Mouse (Mus musculus): ENCODE data around the gene Kdm1b. TPM values are rescaled to one million over a fixed set of nuclear protein-coding genes. Genes with fewer than 3 reads are reported as not detected.

Kdm1b gene
- polyA plus RNA-seq, 1 experiment from 2014 or later = 18.2 TPM

DNA sequence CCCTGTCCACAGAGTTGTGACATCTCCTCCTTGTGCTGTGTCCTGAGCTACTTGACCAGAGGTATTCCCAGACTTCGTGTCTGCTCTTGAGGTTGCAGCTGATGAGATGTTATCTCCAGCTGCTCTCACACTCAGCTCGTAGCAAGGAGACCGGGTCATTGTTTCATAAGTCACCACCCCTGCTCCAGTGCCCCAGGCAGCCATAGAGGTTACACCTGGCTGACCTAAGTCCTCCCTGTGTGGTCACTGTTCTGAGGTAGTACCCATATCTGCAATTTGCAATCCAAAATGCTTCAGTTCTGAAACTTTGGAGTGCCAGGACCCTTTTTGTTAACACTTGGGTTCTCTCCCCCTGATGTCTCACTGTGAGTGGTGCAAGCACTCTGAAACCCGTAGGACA lies 6.7 kb downstream of the Kdm1b start:
- 91% methylated on average over 4 of the region's 4 CpGs for WGBS
- no peak overlapping the region for H3K9ac ChIP-seq
- H3K27me3 ChIP-seq (ENCODE audit: control insufficient read depth, insufficient read depth, low read length) = no peaks in the 10 kb centered on the region
- no peaks in the 10 kb centered on the region for H3K4me1 ChIP-seq (replicated peaks; ENCODE audit: control insufficient read depth, insufficient read depth, low read length)
- ATAC-seq (ENCODE audit: low FRiP score) (no peak), DNase-seq (ENCODE audit: low spot score) (no peak)
- no peak overlapping the region for H3K4me3 ChIP-seq (replicated peaks; ENCODE audit: low read length)
- H3K4me2 ChIP-seq (replicated peaks) = no peak overlapping the region
- peaks cover 66% of the 10 kb centered on the region for H3K36me3 ChIP-seq (replicated peaks; ENCODE audit: control insufficient read depth, insufficient read depth)
- H3K27ac ChIP-seq = no peak overlapping the region
- no peaks in the 10 kb centered on the region for H3K9me3 ChIP-seq (ENCODE audit: control insufficient read depth, low read length)

- Histone ChIP-seq H3K9me3 (ENCODE audit: control insufficient read depth, low read length) (no peaks in the 10 kb centered on the region), H3K4me3 (replicated peaks; ENCODE audit: low read length) (no peak overlapping the region), H3K4me1 (replicated peaks; ENCODE audit: control insufficient read depth, insufficient read depth, low read length) (no peaks in the 10 kb centered on the region), H3K36me3 (replicated peaks; ENCODE audit: control insufficient read depth, insufficient read depth) (peaks cover 82% of the 10 kb centered on the region), H3K27me3 (ENCODE audit: control insufficient read depth, insufficient read depth, low read length) (no peaks in the 10 kb centered on the region), H3K9ac (no peak overlapping the region), H3K4me2 (replicated peaks) (no peak overlapping the region), H3K27ac (no peak overlapping the region)
- no peak for DNase-seq (ENCODE audit: low spot score)
- no peak for ATAC-seq (ENCODE audit: low FRiP score)
- 30% methylated on average over 10 of the region's 10 CpGs for WGBS
Observed at GRCm38 (mm10) chr13:47053971-47054370, 10.7 kb downstream of the Kdm1b start.

- no peak overlapping the region for H3K4me2 ChIP-seq (replicated peaks)
- 93% methylated on average over 11 of the region's 11 CpGs for WGBS
- no peaks in the 10 kb centered on the region for H3K27me3 ChIP-seq (ENCODE audit: control insufficient read depth, insufficient read depth, low read length)
- no peak overlapping the region for H3K27ac ChIP-seq
- no peak for ATAC-seq (ENCODE audit: low FRiP score)
- no peak overlapping the region for H3K4me3 ChIP-seq (replicated peaks; ENCODE audit: low read length)
- H3K4me1 ChIP-seq (replicated peaks; ENCODE audit: control insufficient read depth, insufficient read depth, low read length) = no peaks in the 10 kb centered on the region
- H3K9me3 ChIP-seq (ENCODE audit: control insufficient read depth, low read length) = no peaks in the 10 kb centered on the region
- no peak for DNase-seq (ENCODE audit: low spot score)
- peaks cover 82% of the 10 kb centered on the region for H3K36me3 ChIP-seq (replicated peaks; ENCODE audit: control insufficient read depth, insufficient read depth)
- H3K9ac ChIP-seq = no peak overlapping the region
Observed at GRCm38 (mm10) chr13:47056126-47056525, 12.8 kb downstream of the Kdm1b start.

DNA sequence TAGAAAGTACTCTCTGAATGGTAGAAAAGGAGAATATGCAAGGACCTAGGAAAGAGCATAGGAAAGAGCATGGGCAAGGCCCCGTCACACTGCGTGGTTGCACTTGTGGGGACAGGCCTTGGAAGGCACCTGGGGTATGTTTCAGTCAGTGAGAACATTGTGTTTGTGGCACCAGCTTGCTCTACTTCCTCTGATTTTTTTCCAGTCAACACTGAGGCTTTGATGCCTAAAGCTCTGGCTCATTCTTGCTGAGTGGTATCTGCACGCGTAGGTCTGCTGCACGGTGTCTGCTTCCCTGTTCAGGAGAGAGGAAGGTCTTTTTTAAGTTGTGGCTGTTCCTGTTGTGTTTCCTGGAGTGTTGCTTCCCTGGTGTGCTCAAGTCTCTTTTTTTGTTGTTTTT lies 13.5 kb downstream of the Kdm1b start:
- WGBS = 96% methylated on average over 5 of the region's 5 CpGs
- no peak for DNase-seq (ENCODE audit: low spot score)
- Histone ChIP-seq H3K9me3 (ENCODE audit: control insufficient read depth, low read length) (no peaks in the 10 kb centered on the region), H3K4me1 (replicated peaks; ENCODE audit: control insufficient read depth, insufficient read depth, low read length) (no peaks in the 10 kb centered on the region), H3K9ac (no peak overlapping the region), H3K27ac (no peak overlapping the region), H3K36me3 (replicated peaks; ENCODE audit: control insufficient read depth, insufficient read depth) (peaks cover 82% of the 10 kb centered on the region), H3K4me3 (replicated peaks; ENCODE audit: low read length) (no peak overlapping the region), H3K4me2 (replicated peaks) (no peak overlapping the region), H3K27me3 (ENCODE audit: control insufficient read depth, insufficient read depth, low read length) (no peaks in the 10 kb centered on the region)
- no peak for ATAC-seq (ENCODE audit: low FRiP score)

DNA sequence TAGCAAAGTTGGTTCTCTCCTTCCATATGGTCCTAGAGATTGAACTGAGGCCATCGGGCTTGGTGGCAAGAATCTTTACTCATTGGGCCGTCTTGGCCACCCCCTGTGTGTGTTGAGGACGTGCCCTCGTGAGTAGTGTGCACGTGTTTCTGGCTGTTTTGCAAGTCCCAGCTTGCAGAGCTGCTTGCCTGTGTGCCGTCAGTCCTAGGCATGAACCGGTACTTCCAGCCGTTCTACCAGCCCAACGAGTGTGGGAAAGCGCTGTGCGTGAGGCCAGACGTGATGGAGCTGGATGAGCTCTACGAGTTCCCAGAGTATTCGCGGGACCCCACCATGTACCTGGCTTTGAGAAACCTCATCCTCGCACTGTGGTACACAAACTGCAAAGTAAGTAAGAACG lies 19.5 kb downstream of the Kdm1b start:
- WGBS = 95% methylated on average over 17 of the region's 17 CpGs
- Histone ChIP-seq H3K27me3 (ENCODE audit: control insufficient read depth, insufficient read depth, low read length) (no peaks in the 10 kb centered on the region), H3K4me1 (replicated peaks; ENCODE audit: control insufficient read depth, insufficient read depth, low read length) (no peaks in the 10 kb centered on the region), H3K9me3 (ENCODE audit: control insufficient read depth, low read length) (no peaks in the 10 kb centered on the region), H3K4me2 (replicated peaks) (no peak overlapping the region), H3K4me3 (replicated peaks; ENCODE audit: low read length) (no peak overlapping the region), H3K27ac (no peak overlapping the region), H3K36me3 (replicated peaks; ENCODE audit: control insufficient read depth, insufficient read depth) (peaks cover 89% of the 10 kb centered on the region), H3K9ac (no peak overlapping the region)
- DNase-seq (ENCODE audit: low spot score) (no peak), ATAC-seq (ENCODE audit: low FRiP score) (no peak)

DNA sequence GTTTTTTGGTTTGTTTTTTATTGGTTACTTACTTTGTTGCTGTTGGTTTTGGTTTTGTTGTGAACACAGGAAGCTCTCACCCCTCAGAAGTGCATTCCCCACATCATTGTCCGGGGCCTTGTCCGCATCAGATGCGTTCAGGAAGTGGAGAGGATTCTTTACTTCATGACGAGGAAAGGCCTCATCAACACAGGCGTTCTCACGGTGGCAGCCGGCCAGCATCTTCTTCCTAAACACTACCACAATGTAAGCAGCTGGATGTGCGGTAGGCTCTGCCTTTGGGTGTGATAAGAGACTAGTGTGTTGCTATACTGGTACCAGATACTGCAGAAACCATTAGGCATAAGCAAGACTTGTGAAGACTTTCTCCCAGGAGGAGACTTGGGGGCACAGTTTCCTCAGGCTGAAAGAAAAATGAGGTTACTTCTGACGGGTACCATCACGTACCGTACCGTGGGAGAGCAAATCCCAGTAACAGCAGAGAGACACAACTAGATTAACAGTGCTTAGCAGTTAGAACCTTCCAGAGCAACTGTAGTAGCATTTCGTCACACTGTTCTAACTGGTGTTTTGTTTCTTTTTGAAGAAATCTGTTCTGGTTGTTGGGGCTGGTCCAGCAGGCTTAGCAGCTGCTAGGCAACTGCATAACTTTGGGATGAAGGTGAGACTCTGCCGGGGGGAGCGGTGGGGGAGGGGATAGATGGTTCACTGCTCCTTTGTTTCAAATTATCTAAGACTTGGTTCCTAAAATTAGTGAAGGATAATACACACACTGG lies 20.9 kb downstream of the Kdm1b start:
- 83% methylated on average over 15 of the region's 15 CpGs for WGBS
- no peaks in the 10 kb centered on the region for H3K9me3 ChIP-seq (ENCODE audit: control insufficient read depth, low read length)
- peaks cover 93% of the 10 kb centered on the region for H3K36me3 ChIP-seq (replicated peaks; ENCODE audit: control insufficient read depth, insufficient read depth)
- H3K4me1 ChIP-seq (replicated peaks; ENCODE audit: control insufficient read depth, insufficient read depth, low read length) = no peaks in the 10 kb centered on the region
- H3K4me2 ChIP-seq (replicated peaks) = no peak overlapping the region
- H3K9ac ChIP-seq = no peak overlapping the region
- ATAC-seq (ENCODE audit: low FRiP score) (no peak), DNase-seq (ENCODE audit: low spot score) (no peak)
- no peak overlapping the region for H3K27ac ChIP-seq
- no peaks in the 10 kb centered on the region for H3K27me3 ChIP-seq (ENCODE audit: control insufficient read depth, insufficient read depth, low read length)
- H3K4me3 ChIP-seq (replicated peaks; ENCODE audit: low read length) = no peak overlapping the region

DNA sequence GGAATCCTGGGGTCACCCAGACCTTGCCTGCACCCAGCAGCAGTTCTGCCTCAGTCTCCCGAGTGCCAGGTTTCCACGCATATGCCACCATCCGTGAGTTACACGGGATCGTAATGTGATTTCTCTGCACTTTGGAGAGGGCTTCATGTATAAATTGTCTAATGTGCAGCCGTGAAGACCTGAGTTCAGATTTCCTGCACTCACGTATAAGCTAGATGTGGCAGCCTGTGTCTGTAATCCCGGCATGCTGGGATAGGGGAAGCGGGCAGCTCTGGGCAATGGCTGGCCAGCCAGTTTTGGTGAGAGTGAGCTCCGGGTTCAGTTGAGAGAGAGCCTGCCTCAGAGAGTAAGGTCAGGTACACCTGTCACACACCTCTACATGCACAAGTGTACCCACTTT lies 23.2 kb downstream of the Kdm1b start:
- H3K27ac ChIP-seq = no peak overlapping the region
- no peak for ATAC-seq (ENCODE audit: low FRiP score)
- H3K9me3 ChIP-seq (ENCODE audit: control insufficient read depth, low read length) = no peaks in the 10 kb centered on the region
- peaks cover 86% of the 10 kb centered on the region for H3K36me3 ChIP-seq (replicated peaks; ENCODE audit: control insufficient read depth, insufficient read depth)
- no peaks in the 10 kb centered on the region for H3K4me1 ChIP-seq (replicated peaks; ENCODE audit: control insufficient read depth, insufficient read depth, low read length)
- H3K4me3 ChIP-seq (replicated peaks; ENCODE audit: low read length) = no peak overlapping the region
- 97% methylated on average over 10 of the region's 10 CpGs for WGBS
- H3K27me3 ChIP-seq (ENCODE audit: control insufficient read depth, insufficient read depth, low read length) = no peaks in the 10 kb centered on the region
- no peak overlapping the region for H3K9ac ChIP-seq
- H3K4me2 ChIP-seq (replicated peaks) = no peak overlapping the region
- DNase-seq (ENCODE audit: low spot score) = no peak

- H3K4me2 ChIP-seq (replicated peaks) = no peak overlapping the region
- H3K27me3 ChIP-seq (ENCODE audit: control insufficient read depth, insufficient read depth, low read length) = no peaks in the 10 kb centered on the region
- no peak overlapping the region for H3K27ac ChIP-seq
- H3K9ac ChIP-seq = no peak overlapping the region
- no peaks in the 10 kb centered on the region for H3K9me3 ChIP-seq (ENCODE audit: control insufficient read depth, low read length)
- no peaks in the 10 kb centered on the region for H3K4me1 ChIP-seq (replicated peaks; ENCODE audit: control insufficient read depth, insufficient read depth, low read length)
- 94% methylated on average over 6 of the region's 6 CpGs for WGBS
- no peak overlapping the region for H3K4me3 ChIP-seq (replicated peaks; ENCODE audit: low read length)
- ATAC-seq (ENCODE audit: low FRiP score) (no peak), DNase-seq (ENCODE audit: low spot score) (no peak)
- H3K36me3 ChIP-seq (replicated peaks; ENCODE audit: control insufficient read depth, insufficient read depth) = peaks cover 87% of the 10 kb centered on the region
Observed at GRCm38 (mm10) chr13:47067001-47067400, 23.7 kb downstream of the Kdm1b start.

DNA sequence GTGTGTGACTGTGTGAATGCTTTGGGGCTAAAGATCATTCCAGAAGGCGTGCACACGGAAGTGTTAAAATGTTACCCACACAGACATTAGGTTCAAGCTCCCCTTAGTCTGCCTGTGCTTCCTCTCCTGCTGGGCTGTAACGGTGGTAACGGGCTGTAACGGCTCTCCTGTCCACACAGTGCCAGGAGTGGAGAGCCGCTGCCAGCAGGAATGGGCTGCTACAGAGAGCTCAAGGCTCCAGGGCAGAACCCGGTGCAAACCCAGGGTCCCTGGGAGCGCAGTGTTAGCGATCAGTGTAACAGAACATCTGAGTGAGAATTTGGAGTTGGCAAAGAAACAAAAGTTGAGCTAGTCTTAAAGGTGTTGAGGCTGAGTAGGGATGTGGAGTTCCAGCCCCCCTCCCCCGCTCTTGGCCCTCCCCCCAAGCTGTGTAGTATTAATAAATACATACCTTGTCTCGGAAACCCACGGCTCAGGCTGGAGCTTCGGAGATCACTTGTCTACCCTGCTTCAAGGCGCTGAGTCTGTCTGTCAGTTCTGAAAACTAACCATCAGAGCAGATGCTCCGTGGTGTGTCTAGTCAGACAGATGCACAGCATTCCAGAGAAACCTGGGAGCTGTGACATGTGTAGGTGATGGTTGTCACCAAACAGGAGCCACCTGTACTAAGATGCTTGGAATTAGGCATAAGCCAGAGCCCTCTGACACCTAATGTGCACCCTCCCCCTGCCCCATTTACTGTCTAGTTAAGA lies 27.2 kb downstream of the Kdm1b start:
- no peak for DNase-seq (ENCODE audit: low spot score)
- Histone ChIP-seq H3K27me3 (ENCODE audit: control insufficient read depth, insufficient read depth, low read length) (no peaks in the 10 kb centered on the region), H3K4me1 (replicated peaks; ENCODE audit: control insufficient read depth, insufficient read depth, low read length) (no peaks in the 10 kb centered on the region), H3K9ac (no peak overlapping the region), H3K9me3 (ENCODE audit: control insufficient read depth, low read length) (no peaks in the 10 kb centered on the region), H3K4me2 (replicated peaks) (no peak overlapping the region), H3K4me3 (replicated peaks; ENCODE audit: low read length) (no peak overlapping the region), H3K27ac (no peak overlapping the region), H3K36me3 (replicated peaks; ENCODE audit: control insufficient read depth, insufficient read depth) (peaks cover 93% of the 10 kb centered on the region)
- WGBS = 87% methylated on average over 15 of the region's 15 CpGs
- ATAC-seq (ENCODE audit: low FRiP score) = no peak
